Mouse (Mus musculus): ENCODE measurements at regions not wholly inside any gene's neighbourhood (a gene's known extent, or its start where the extent isn't known, plus 50 kb on each side); places are given as distances from the start of the nearest gene placed in this dataset.
A peak's percentile ranks its signal among the peaks of the same experiment; 100 is the strongest.

DNA sequence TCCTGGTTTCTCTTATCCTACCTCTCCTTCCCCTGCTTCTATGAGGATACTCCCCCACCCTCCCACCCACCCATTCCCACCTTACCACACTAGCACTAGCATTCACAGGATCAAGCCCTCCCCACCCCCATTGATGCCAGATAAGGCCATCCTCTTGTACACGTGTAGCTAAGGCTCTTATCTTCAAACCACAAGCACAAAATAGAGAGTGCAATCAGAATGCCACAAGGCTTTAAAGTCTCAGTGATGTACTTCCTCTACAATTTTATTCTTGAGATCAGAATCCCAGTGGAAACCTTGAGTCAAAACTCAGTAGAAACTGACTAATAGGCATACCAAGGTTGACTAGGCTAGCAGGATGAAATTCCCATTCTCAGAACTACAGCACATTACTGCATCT, 348.4 kb downstream of the Speer2 start:
- no peak for ATAC-seq (ENCODE audit: low FRiP score, low read depth)
- H3K27ac ChIP-seq (replicated peaks): no peak overlapping the region
- no peaks in the 10 kb centered on the region for H3K36me3 ChIP-seq
- no peak overlapping the region for H3K4me2 ChIP-seq
- H3K27me3 ChIP-seq: no peaks in the 10 kb centered on the region
- 81% methylated on average over 1 of the region's 1 CpGs for WGBS
- no peak overlapping the region for H3K4me3 ChIP-seq
- no peaks in the 10 kb centered on the region for H3K4me1 ChIP-seq (replicated peaks)
- H3K9me3 ChIP-seq: no peaks in the 10 kb centered on the region
- H3K9ac ChIP-seq: no peak overlapping the region

DNA sequence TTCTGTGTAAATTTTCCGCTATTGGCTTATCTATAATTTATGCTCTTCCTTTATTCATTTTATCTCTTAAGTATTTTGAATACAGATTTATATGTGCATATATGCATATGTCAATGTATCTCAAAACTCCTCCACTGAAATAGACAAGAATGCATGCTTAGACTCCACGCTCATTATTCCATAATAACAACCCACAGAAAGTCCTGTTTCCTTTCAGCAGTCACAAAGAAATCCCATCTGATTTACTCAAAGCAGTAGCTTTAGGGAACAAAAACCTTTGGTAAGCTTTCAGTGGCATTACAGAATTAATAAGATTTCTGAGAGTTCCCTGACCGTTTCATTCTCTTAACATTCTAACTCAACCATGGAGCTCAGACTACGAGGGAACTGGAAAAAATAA, 386.2 kb downstream of the Speer2 start:
- no peak overlapping the region for H3K4me2 ChIP-seq
- no peak overlapping the region for H3K27ac ChIP-seq (replicated peaks)
- H3K4me1 ChIP-seq (replicated peaks): no peaks in the 10 kb centered on the region
- H3K9me3 ChIP-seq: no peaks in the 10 kb centered on the region
- no peaks in the 10 kb centered on the region for H3K36me3 ChIP-seq
- no peak for ATAC-seq (ENCODE audit: low FRiP score, low read depth)
- no peak overlapping the region for H3K4me3 ChIP-seq
- WGBS: 51% methylated on average over 4 of the region's 4 CpGs
- H3K27me3 ChIP-seq: no peaks in the 10 kb centered on the region
- no peak overlapping the region for H3K9ac ChIP-seq

DNA sequence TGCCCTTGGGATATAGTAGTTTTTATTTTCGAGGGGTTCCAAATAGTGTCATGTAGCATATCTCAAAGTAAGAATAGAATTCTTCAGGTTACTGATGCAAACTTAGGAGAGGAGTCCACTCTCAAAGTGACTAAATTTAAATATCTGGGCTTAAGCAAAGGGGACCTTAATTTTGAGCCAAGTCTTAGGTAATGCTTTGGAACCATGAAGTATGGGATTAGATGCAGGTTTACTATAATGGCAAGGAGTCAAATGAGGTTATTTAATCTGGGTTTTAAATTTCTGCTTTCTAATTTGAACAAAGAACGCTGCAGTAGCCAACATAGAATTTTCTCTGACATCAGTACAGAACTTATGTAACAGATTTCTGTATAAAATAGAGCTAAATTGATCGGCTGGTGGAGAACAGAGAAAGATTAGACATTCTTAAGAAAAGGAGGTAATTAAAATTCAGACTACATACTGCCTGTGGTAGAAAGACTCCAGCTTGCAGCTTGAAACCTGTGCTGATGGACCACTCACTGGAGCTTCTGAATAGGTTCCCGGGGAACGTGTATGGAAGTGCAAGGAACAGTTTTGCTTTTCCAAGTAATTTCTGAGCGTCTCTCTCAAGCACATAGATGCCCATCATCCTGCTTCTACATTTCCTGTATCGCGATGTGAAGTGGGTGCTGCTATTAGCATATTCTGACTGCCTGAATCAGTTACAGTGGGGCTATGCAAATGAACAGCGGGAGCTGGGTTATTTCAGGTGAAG, 394.3 kb downstream of the Speer2 start:
- 32% methylated on average over 9 of the region's 9 CpGs for WGBS

DNA sequence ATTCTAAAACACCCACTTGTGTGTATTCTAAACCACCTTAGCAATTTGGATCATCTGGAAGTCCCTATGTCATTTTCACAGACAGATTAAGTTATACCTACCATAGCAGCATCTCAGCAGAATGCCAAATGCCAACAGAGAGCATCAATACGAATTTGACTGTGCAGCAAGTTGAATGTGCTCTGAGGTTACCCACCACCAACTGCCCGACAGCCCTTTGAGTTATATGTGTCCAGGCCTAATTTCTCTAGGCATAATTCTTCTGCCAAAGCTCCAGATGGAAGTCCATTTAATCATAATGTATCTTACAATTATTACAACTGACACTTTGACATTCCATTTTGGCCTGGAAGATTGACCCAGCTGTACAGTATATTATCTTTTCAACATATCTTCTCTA, 404.4 kb downstream of the Speer2 start:
- WGBS: 77% methylated on average over 2 of the region's 2 CpGs

More for the DNA sequence above, 394.3 kb downstream of the Speer2 start:
- Histone ChIP-seq H3K27me3 (no peaks in the 10 kb centered on the region), H3K4me3 (peak overlapping the region; percentile 32), H3K4me2 (peak overlapping the region; percentile 54), H3K36me3 (no peaks in the 10 kb centered on the region), H3K4me1 (replicated peaks) (no peaks in the 10 kb centered on the region), H3K27ac (replicated peaks) (no peak overlapping the region), H3K9ac (peak overlapping the region; percentile 40; the same call in 1 of the 2 replicates), H3K9me3 (no peaks in the 10 kb centered on the region)
- ATAC-seq (ENCODE audit: low FRiP score, low read depth): no peak

DNA sequence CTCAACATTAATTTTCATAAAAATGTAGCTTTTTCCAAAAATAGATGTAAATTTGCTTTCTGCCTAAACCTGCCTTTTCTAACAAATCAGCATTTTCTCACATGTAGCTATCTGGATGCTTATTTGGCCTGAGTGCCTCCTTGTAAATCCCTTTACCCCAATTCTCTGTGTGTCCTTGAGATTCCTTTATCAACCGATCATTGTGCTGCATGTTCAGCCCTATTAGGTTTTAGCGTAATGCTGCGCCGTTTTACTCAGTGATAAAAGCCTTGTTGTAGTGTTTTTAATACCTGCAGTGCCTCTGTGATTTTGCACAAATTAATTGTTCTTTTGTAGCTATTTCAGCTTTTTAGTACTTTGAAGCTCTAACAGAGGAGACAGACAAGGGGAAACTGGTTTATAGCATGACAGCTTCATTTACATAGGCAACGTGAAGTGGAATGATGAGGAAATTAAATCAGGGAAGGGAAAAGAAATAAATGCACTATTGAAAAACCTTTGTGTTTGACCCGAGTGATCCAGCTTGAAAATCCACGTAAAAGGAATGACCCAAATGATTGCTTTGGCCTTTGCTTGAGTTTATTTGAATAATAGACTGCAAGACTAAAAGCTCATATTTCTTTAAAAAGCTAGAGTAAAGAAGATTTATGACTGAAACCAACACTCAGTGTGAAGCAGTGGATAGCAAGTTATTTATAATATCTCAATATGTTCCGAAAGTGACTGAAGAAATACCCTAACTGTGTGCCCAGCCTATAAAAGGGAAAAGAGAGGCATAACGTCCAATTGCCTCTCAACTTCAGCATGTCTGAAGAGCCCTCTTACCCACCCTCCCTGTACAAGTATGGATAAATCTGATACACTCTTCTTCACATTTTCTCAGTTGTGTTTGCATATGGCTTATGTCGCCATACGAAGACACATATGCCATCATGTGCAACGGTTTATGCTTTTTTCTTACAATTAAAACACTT, 438.6 kb downstream of the Speer2 start:
- Histone ChIP-seq H3K4me1 (replicated peaks) (no peaks in the 10 kb centered on the region), H3K27me3 (no peaks in the 10 kb centered on the region), H3K4me2 (no peak overlapping the region), H3K27ac (replicated peaks) (no peak overlapping the region), H3K4me3 (no peak overlapping the region), H3K9me3 (no peaks in the 10 kb centered on the region), H3K36me3 (no peaks in the 10 kb centered on the region), H3K9ac (no peak overlapping the region)
- 67% methylated on average over 12 of the region's 12 CpGs for WGBS
- no peak for ATAC-seq (ENCODE audit: low FRiP score, low read depth)

More for the DNA sequence above, 404.4 kb downstream of the Speer2 start:
- Histone ChIP-seq H3K27me3 (no peaks in the 10 kb centered on the region), H3K4me2 (no peak overlapping the region), H3K36me3 (no peaks in the 10 kb centered on the region), H3K9me3 (no peaks in the 10 kb centered on the region), H3K27ac (replicated peaks) (no peak overlapping the region), H3K9ac (no peak overlapping the region), H3K4me3 (no peak overlapping the region), H3K4me1 (replicated peaks) (no peaks in the 10 kb centered on the region)
- ATAC-seq (ENCODE audit: low FRiP score, low read depth): no peak
